Mouse (Mus musculus) lung, postnatal 0 days (tissue): ENCODE results near the gene Mtrf1l. TPM values are rescaled to one million over a fixed set of nuclear protein-coding genes. Genes with fewer than 3 reads are reported as not detected.

Experiments used
- ATAC-seq: fragments of 200-750 bp; cut with Nextera tagmentation; 2 replicates; pipeline ENCODE4 v1.8.0; 2017; ENCODE audit warnings: moderate library complexity
- DNase-seq: peaks from one replicate; pipeline ENCODE4 v3.0.0-alpha.2; 2016; ENCODE audit warnings: low spot score
- H3K27ac ChIP-seq: fragments of 300-500 bp; sonication (generic); 2 replicates; pipeline ENCODE4 v1.5.1; 2014; ENCODE audit warnings: antibody characterized with exemption, mild to moderate bottlenecking, low read length, mixed read lengths
- H3K27me3 ChIP-seq: fragments of 300-500 bp; sonication (generic); replicated peaks from 2 replicates; pipeline ENCODE4 v1.6.1; 2014; ENCODE audit warnings: low read length, mixed read lengths; ENCODE audit not compliant: insufficient read depth
- H3K36me3 ChIP-seq: fragments of 300-500 bp; sonication (generic); 2 replicates; pipeline ENCODE4 v1.6.1; 2014; ENCODE audit warnings: low read length, mixed read lengths; ENCODE audit not compliant: insufficient read depth
- H3K4me1 ChIP-seq: fragments of 300-500 bp; sonication (generic); 2 replicates; pipeline ENCODE4 v1.6.1; 2014; ENCODE audit warnings: antibody characterized with exemption, low read depth, low read length, mixed read lengths; ENCODE audit not compliant: insufficient read depth
- H3K4me2 ChIP-seq: fragments of 300-500 bp; sonication (generic); replicated peaks from 2 replicates; pipeline ENCODE4 v1.6.1; 2014; ENCODE audit warnings: low read depth, mild to moderate bottlenecking, low read length, moderate library complexity, mixed read lengths
- H3K4me3 ChIP-seq: fragments of 300-500 bp; sonication (generic); 2 replicates; pipeline ENCODE4 v1.5.1; 2014; ENCODE audit warnings: low read depth, low read length
- H3K9ac ChIP-seq: fragments of 300-500 bp; sonication (generic); replicated peaks from 2 replicates; pipeline ENCODE4 v1.6.1; 2014; ENCODE audit warnings: low read depth, mild to moderate bottlenecking
- H3K9me3 ChIP-seq: fragments of 300-500 bp; sonication (generic); 2 replicates; pipeline ENCODE4 v1.6.1; 2016; ENCODE audit warnings: low read length, mixed read lengths
- CTCF ChIP-seq: IDR thresholded peaks from 2 replicates; pipeline ENCODE4 v1.5.1; 2016; ENCODE audit warnings: antibody characterized with exemption, mild to moderate bottlenecking
- EP300 ChIP-seq: IDR thresholded peaks from 2 replicates; pipeline ENCODE4 v1.6.1; 2016; ENCODE audit warnings: antibody characterized with exemption, mild to moderate bottlenecking, control low read depth
- WGBS: fragments of 180-500 bp; shearing (Covaris S2); extraction: QIAGEN DNeasy Blood & Tissue Kit; methylation state at CpG from one replicate; pipeline ENCODE4 v1.1.7; 2014; 5-methylcytosine and 5-hydroxymethylcytosine counted together
- polyA plus RNA-seq: library from polyadenylated mRNA; unstranded; fragments of >200 nt; fragmentation: Nextera tagmentation; extraction: Ambion mirVana; gene quantifications from 2 replicates; pipeline ENCODE4 v1.2.1, GENCODE M21; 2015

The Mtrf1l gene
- polyA plus RNA-seq, result 13.1 and 13.7 TPM in 2 replicates

DNA sequence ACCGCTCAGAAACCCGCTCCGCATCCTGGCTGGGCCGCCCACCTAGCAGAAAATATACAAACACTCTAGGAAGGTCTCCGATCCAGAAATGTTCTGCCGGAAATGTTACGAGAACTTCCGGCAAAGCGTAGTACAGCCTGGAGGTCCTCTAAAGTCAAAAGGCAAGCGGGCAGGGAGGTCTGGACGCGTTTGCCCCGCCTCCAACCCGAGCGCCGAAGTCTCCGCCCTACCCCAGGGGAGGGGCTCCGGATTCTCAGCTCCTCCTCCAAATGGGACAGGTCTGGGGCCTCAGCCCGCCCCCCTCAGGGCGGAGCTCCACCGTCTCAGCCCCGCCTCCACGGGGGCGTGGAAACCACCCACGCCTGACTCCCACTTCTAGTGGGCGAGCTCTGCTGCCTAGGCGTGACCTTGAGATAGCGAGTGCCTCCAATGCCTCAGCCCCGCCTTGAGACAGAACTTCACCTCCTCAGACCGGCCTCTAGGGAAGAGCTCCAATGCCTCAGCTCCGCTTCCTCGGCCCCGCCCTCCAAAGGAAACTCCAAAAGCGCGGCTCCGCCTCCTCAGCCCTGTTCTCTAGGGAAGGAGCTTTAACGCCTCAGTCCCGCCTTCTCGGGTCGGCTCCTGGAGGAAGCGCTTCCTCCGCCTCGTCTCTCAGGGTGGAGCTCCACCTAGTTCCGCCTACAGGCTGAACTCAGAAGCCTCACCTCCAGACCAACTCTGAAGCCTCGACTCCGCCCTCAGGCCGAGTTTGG lies at the start of gene Mtrf1l:
Mtrf1l (minus strand) TSS at position 171 of the 752 bp plus-strand sequence.
- peaks cover 8% of the 10 kb centered on the region; the same call in 1 of the 2 replicates for H3K4me1 ChIP-seq
- peak; percentile 94 for ATAC-seq
- H3K27me3 ChIP-seq, result no peaks in the 10 kb centered on the region
- H3K4me2 ChIP-seq, result peak within 1 kb of the TSS; percentile 86
- peak within 1 kb of the TSS; percentile 88 for H3K9ac ChIP-seq
- peak; percentile 99 for DNase-seq
- peak within 1 kb of the TSS; percentile 90 for H3K4me3 ChIP-seq
- H3K9me3 ChIP-seq, result no peaks in the 10 kb centered on the region
- H3K36me3 ChIP-seq, result peaks cover 2% of the 10 kb centered on the region; the same call in 1 of the 2 replicates
- H3K27ac ChIP-seq, result peak within 1 kb of the TSS; percentile 97
- peak; percentile 12; the same call in 1 of the 2 replicates for TF ChIP-seq EP300
- TF ChIP-seq CTCF, result peak; percentile 34
- under 1% methylated on average over 46 of the region's 47 CpGs for WGBS

DNA sequence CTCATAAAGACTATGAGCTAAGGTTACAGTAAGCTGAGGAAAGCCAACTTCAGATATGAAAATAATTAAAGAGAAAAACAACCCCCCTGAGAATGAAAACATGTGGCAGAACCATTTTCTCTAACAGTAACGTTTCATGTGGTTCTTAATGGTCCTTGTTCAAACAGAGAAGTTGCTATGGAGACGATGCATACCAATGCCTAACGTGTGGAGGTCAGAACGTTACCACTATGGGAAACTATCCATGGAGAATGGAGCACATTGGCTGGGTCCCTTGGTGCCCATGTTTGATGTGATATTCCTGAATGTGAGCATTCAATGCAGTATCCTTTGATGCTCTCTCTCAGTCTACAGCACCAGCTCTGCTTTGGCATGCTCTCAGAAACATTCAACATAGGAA lies 47.4 kb upstream of the Mtrf1l start:
- Histone ChIP-seq H3K27ac (no peak overlapping the region), H3K27me3 (no peaks in the 10 kb centered on the region), H3K4me3 (no peak overlapping the region), H3K9ac (no peak overlapping the region), H3K36me3 (no peaks in the 10 kb centered on the region), H3K4me2 (no peak overlapping the region), H3K4me1 (no peaks in the 10 kb centered on the region), H3K9me3 (no peaks in the 10 kb centered on the region)
- ATAC-seq (no peak), DNase-seq (no peak)
- TF ChIP-seq CTCF (no peak), EP300 (no peak)
- 31% methylated on average over 4 of the region's 4 CpGs for WGBS

GRCm38 (mm10) chr10:5867981-5868552 lies 44.4 kb upstream of the Mtrf1l start:
- H3K27me3 ChIP-seq, result no peaks in the 10 kb centered on the region
- WGBS, result 64% methylated on average over 11 of the region's 11 CpGs
- H3K9ac ChIP-seq, result no peak overlapping the region
- no peaks in the 10 kb centered on the region for H3K36me3 ChIP-seq
- no peak overlapping the region for H3K27ac ChIP-seq
- TF ChIP-seq EP300 (no peak), CTCF (no peak)
- ATAC-seq, result no peak
- no peak overlapping the region for H3K4me3 ChIP-seq
- no peak overlapping the region for H3K4me2 ChIP-seq
- no peaks in the 10 kb centered on the region for H3K4me1 ChIP-seq
- H3K9me3 ChIP-seq, result no peaks in the 10 kb centered on the region
- DNase-seq, result no peak

DNA sequence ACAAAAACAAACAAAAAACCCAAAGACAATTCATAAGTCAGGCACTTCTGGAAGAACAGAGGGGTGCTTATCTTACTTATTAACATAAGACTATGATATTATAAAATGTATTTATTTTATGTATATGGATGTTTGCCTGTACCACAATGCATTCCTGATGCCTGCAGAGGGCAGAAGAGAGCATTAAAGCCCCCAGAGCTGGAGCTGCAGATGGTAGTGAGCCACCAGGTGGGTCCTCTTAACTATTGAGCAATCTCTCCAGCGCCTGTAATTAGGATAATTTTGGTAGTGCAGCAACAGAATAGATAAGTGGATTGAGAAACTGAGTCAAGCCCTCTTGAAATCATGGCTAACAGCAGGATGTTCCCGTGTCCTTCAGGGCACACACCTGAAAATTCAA lies 42.3 kb upstream of the Mtrf1l start:
- Histone ChIP-seq H3K27ac (no peak overlapping the region), H3K9ac (no peak overlapping the region), H3K27me3 (no peaks in the 10 kb centered on the region), H3K36me3 (no peaks in the 10 kb centered on the region), H3K4me3 (no peak overlapping the region), H3K9me3 (no peaks in the 10 kb centered on the region), H3K4me2 (no peak overlapping the region), H3K4me1 (no peaks in the 10 kb centered on the region)
- TF ChIP-seq CTCF (peak; percentile 33), EP300 (no peak)
- ATAC-seq, result no peak
- no peak for DNase-seq
- 44% methylated on average over 2 of the region's 2 CpGs for WGBS

DNA sequence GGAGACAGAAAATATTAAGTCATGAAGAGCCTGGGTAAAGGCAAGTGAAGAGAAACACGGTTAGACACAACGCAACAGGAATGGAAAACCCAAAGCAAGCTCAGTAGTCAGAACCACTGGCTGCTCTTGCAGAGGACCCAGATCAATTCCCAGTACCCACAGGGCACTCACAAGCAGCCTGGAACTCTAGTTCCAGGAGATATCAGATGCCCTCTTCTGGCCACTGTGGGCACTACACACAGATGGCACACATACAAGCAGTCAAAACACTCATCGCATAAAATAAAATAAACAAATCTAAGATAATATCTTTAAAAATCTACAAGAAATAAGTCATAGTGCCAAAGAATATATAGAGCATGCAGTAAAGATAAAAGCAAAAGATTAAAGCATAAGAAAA lies 39.0 kb upstream of the Mtrf1l start:
- WGBS, result 95% methylated on average over 3 of the region's 3 CpGs
- Histone ChIP-seq H3K4me1 (no peaks in the 10 kb centered on the region), H3K27me3 (no peaks in the 10 kb centered on the region), H3K4me2 (no peak overlapping the region), H3K4me3 (no peak overlapping the region), H3K27ac (no peak overlapping the region), H3K9me3 (no peaks in the 10 kb centered on the region), H3K36me3 (no peaks in the 10 kb centered on the region), H3K9ac (no peak overlapping the region)
- DNase-seq (no peak), ATAC-seq (no peak)
- TF ChIP-seq EP300, result no peak
- TF ChIP-seq CTCF, result no peak

GRCm38 (mm10) chr10:5860849-5861248 lies 37.1 kb upstream of the Mtrf1l start:
- Histone ChIP-seq H3K4me1 (no peaks in the 10 kb centered on the region), H3K4me3 (no peak overlapping the region), H3K36me3 (no peaks in the 10 kb centered on the region), H3K9ac (no peak overlapping the region), H3K27ac (no peak overlapping the region), H3K4me2 (no peak overlapping the region), H3K9me3 (no peaks in the 10 kb centered on the region), H3K27me3 (no peaks in the 10 kb centered on the region)
- no peak for ATAC-seq
- no peak for DNase-seq
- TF ChIP-seq EP300 (no peak), CTCF (no peak)
- WGBS, result 92% methylated on average over 3 of the region's 3 CpGs
